Mouse (Mus musculus): Measurements from ENCODE around the gene Gm12355. TPM values are rescaled to one million over a fixed set of nuclear protein-coding genes. Genes with fewer than 3 reads are reported as not detected.
A peak's percentile ranks its signal among the peaks of the same experiment; 100 is the strongest.
"Not testable (repeated sequence)": the region's sequence is repeated elsewhere in the genome, so short reads cannot be mapped to it uniquely, and the experiment has no call there.

Gm12355 gene
- total RNA-seq (2022) = 10 to 100 TPM; 12.1 to 20.0 (median 14.9) TPM

DNA sequence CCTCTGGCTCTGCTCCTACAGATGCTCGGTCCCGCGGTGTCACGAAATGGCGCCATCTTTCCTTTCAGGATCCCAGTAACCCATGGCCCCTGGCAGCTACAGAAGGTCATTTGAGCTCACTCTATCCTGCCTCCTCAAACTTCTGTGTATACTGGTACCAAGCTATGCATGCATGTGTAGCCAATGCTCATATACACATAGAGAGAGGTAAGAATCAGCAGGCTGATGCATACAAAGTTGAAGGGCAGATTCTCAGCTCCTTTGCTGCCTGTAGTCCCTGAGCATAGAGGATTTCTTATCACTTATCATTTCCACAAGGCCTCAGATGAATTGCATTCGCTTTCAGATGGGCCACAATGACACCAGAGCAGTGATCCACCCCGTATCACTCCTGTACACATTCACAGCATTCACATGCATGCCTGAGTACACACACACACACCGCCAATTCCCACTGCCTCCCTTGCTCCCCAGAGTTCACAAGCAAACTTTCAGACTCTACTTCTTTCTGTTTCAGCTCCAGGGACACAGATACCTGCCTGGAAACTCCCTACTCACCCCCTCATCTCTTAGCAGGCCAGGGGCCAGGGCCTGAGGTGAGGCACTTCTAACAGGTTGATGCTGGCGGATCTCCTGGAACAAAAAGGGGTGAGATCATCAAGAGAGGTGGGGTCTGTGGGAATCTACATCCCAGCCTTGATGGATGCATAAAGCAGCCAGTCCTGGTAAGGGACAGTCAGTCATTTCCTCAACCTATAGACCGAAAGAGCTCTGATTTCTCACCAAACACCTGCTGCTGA, at the start of gene Gm12355, which contains the start of gene Gsdma3:
Gene Gm12355 (minus strand): TSS at position 51 of the 800 bp plus-strand sequence.
Gene Gsdma3 (plus strand): TSS at position 750 of the 800 bp plus-strand sequence.
- no peak for DNase-seq (ENCODE audit: low spot score in 2 of 2)

DNA sequence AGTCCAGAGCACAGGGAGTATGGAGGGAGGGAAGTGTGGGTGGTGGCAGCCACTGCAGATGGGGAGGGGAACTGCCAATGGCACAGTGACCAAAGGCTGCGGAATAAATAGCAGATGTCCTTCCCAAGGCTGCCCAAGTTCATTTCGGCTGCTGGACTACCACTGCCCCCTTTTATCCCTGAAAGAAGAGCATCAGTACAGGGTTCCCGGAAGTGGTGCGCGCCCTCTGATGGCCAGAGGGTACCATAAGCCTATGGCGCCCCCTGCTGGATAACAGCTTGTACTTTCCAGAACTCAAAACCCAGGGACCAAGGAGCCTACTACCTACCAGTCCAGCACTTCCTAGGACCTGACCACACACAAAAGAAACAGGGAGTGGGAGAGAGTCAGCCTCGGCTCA, 47.7 kb upstream of the Gm12355 start:
- DNase-seq (ENCODE audit: low spot score in 2 of 2) = peak in 1 of 2 experiments; percentile 46

DNA sequence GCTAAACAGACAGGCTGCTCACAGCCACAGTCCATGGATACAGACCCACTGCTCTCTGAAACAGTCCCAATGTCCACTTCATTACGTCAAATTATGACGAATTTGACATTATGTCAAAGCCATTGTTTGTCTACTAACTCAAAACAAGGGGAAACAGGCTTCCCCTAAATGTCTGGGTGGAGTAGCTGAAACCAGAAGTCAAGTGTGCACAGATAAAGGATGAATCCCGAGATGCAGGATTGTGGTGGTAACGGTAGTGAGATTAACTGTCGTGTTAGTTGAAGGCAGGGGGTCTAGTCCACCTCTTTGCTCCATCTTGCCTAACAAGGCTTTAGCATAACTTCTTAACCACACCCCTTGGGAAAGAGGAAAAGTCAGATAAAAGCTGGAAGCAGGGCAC, 47.0 kb upstream of the Gm12355 start:
- DNase-seq (ENCODE audit: low spot score in 2 of 2) = no peak

GRCm38 (mm10) chr11:98671857-98672256, 46.4 kb upstream of the Gm12355 start:
- no peak for DNase-seq (ENCODE audit: low spot score in 2 of 2)

DNA sequence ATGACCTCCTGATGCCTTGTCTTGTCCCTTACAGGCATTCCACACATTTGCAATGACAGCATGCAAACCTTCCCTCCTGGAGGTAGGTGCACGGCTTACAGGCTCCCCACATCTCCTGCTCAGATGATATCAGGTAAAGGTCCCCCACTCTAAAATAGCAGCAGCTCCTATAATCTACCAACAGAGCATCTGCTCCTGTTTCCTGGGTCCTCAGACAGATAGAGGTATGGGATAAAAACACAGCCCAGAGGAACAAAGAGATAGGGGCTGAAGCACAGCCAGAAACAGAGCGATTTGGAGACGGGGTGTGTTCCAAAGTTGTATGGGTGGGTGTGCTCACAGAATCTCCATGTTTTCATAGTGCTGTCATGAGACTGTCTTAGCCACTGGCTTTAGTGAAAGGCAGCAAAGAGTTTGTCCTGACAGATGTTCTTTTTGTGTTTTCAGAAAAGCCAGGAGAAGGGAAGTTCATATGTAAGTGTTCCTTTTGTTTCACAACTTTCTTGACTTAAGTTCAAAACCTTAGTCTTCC, 45.9 kb upstream of the Gm12355 start:
- DNase-seq (ENCODE audit: low spot score in 2 of 2) = no peak

DNA sequence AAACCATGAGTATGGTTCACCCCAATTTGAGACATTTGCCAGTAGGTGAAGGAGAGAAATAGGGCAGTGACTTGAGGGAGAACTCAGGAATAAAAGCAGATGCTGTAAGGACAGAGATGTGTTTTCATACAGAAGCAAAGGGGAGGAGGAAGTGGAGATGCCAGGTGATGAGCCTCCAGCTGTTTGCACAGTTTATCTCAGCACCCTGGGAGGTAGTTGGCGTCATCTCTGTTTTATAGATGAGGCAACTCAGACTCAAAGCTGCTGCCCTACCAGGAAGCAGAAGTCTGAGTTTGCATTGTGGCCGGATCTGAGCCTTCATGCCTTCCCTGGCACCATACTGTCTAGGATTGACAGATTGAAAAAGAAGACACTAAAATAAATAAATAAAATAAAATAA, 43.5 kb upstream of the Gm12355 start:
- DNase-seq (ENCODE audit: low spot score in 2 of 2) = no peak

GRCm38 (mm10) chr11:98664091-98664490, 38.6 kb upstream of the Gm12355 start, which contains the start of gene Gsdma:
TSS of gene Gsdma (plus strand) at chr11:98664351.
- DNase-seq (ENCODE audit: low spot score in 2 of 2) = no peak

- DNase-seq (ENCODE audit: low spot score in 2 of 2) = peak in 1 of 2 experiments; percentile 38
Observed at GRCm38 (mm10) chr11:98660517-98660916, 35.1 kb upstream of the Gm12355 start.

GRCm38 (mm10) chr11:98655076-98655475, 29.6 kb upstream of the Gm12355 start:
- peak in 1 of 2 experiments; percentile 16 for DNase-seq (ENCODE audit: low spot score in 2 of 2)

GRCm38 (mm10) chr11:98646459-98646858, 21.0 kb upstream of the Gm12355 start, which contains the start of gene Gsdma2:
TSS of gene Gsdma2 (plus strand) at chr11:98646759.
- DNase-seq (ENCODE audit: low spot score in 2 of 2) = no peak

GRCm38 (mm10) chr11:98645946-98646345, 20.5 kb upstream of the Gm12355 start:
- DNase-seq (ENCODE audit: low spot score in 2 of 2) = no peak

DNA sequence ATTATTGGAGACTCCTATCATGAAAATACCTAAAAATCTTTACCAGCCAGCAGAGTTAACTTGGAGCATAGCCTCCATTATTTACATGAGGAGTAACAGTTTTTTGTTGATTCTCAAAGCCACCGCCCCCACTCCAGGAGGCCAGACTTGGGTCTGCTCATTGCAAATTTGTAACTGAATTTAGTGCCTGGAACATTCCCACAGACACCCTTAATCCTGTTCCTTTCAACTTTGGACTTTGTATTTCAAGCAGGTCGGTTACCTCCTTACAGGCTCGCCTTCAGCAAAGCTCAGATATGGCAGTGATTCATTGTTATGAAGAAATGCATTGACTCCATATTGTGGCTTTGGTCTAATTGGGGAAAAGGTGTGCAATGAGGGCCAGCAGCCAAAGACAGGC, 19.3 kb upstream of the Gm12355 start:
- DNase-seq (ENCODE audit: low spot score in 2 of 2) = no peak

- no peak for DNase-seq (ENCODE audit: low spot score in 2 of 2)
Observed at GRCm38 (mm10) chr11:98640091-98640490, 14.6 kb upstream of the Gm12355 start.

- DNase-seq (ENCODE audit: low spot score in 2 of 2) = no peak
Observed at GRCm38 (mm10) chr11:98637501-98637900, 12.0 kb upstream of the Gm12355 start.

DNA sequence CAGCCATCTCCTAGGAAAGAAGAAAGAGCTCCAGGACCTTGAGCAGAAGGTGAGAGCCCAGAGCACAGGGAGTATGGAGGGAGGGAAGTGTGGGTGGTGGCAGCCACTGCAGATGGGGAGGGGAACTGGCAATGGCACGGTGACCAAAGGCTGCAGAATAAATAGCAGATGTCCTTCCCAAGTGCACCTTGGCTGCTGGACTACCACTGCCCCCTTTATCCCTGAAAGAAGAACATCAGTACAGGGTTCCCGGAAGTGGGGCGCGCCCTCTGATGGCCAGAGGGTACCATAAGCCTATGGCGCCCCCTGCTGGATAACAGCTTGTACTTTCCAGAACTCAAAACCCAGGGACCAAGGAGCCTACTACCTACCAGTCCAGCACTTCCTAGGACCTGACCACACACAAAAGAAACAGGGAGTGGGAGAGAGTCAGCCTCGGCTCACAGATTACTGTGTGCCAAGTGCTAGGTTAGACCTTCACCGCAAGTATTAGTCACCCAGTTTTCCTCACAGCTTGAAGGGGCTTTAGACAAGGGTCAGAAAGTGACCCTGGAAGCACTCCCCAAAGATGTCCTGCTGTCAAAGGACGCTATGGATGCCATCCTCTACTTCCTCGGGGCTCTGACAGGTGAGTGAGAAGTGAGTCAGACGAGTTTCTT, 10.0 kb upstream of the Gm12355 start:
- peak in 1 of 2 experiments; percentile 10 for DNase-seq (ENCODE audit: low spot score in 2 of 2)

- DNase-seq (ENCODE audit: low spot score in 2 of 2) = no peak
Observed at GRCm38 (mm10) chr11:98630646-98631045, 5.2 kb upstream of the Gm12355 start.

DNA sequence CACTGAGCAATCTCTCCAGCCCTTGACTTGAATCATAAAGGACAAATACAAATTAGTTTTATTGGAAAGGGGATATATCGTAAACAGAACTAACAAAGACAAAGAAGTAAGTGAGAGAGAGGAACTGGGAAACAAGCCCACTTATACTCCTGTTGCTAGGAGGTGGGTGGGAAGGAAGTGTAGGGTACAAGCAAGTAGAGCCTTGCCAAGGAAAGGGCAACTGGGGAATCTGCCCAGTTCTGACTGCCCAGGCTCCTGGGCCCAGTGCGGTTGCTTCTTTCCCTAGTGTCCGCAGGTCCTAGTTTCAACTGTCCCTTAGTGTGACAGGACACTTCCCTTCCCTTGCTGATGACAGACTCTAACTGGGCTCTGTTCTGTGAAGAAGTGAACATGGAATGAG, 3.2 kb upstream of the Gm12355 start:
- no peak for DNase-seq (ENCODE audit: low spot score in 2 of 2)

DNA sequence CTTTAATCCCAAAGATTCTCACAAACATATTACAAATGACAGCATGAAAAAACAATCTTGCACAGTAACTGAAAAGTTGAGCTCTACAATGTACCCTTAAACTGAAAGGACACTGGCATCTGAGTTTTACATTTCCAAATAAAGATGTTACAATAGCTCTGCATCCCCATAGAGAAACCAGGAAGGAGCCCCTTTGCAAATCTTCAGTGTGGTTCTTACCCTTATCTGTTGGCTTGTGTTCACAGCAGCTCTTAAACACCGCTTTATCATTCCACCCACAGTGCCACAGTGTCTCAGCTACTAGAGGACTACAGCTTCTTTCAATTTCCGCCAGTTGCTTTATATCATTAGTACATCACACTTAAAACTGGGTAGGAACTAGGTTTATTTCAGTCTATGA, 1.1 kb downstream of the Gm12355 start:
- not testable (repeated sequence) for DNase-seq (ENCODE audit: low spot score in 2 of 2)

DNA sequence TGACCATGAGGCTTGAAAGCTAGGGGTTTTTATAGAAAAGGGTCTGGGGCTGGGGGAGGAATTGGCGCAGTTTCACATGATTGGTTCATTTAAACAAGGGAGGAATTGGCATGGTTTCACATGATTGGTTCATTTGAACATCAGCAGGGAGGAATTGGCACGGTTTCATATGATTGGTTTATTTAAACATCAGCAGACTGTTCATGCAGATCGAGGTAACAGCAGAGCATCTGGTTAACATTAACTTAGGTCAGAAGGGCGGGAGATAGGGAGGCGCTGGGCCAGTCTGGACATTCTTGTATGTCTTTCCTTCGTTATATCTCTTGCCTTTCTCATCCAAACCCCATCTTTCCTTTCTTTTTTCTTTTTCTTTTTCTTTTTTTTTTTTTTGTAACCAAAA, 1.5 kb downstream of the Gm12355 start:
- DNase-seq (ENCODE audit: low spot score in 2 of 2) = not testable (repeated sequence)

- no peak for DNase-seq (ENCODE audit: low spot score in 2 of 2)
Observed at GRCm38 (mm10) chr11:98620791-98621190, 4.7 kb downstream of the Gm12355 start.

DNA sequence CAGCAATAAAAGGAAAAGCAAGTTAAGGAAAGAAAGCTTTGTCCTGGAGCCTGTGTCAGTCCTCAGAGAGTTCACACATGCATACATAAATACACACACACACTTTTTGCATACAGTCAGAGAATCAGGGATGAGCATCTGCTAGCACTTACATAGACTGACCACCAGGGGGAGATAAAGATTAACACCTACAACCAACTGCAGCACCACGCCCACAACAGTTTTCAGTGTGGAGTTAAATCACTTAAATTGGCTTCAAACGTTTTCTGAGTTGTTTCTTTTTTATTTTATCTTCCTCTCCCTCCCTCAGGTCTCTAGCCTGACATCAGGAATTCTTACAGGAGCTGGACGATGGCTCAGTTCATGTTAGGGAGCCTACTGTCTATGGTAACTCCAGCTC, 18.7 kb downstream of the Gm12355 start:
- no peak for DNase-seq (ENCODE audit: low spot score in 2 of 2)

GRCm38 (mm10) chr11:98604911-98605310, 20.6 kb downstream of the Gm12355 start:
- DNase-seq (ENCODE audit: low spot score in 2 of 2) = not testable (repeated sequence)

Measured in layer of hippocampus, adult 8-10 months (tissue).